Mouse (Mus musculus) WW6 (cell line): ENCODE data around the gene Huwe1.

Experiments used
- DNase-seq: peaks from one replicate; pipeline ENCODE4 v3.0.0-alpha.2; 2013; ENCODE audit warnings: low read depth, low spot score

Huwe1 gene

DNA sequence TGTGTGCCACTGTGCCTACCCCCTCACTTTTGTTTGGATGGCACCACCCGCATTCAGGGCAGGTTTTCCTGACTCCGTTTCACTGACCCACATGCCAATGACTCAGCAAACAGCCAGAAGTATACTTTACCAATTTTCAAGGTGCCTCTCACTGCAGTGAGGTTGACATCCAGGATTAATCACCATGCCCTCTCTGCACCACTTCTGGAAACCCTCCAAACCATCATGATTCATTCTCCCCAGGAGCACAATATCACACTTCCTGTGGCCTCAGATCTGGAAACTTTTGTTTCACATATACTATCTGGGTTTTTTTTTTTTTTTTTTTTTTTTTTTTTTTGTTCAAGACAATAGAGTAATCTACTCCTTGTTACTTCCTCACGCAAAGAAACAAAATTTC lies 150.6 kb downstream of the Huwe1 start:
- DNase-seq, result no peak
